Mouse (Mus musculus) liver, postnatal 0 days (tissue): ENCODE results near the gene Krtap4-7.
"Not testable (repeated sequence)": the region's sequence is repeated elsewhere in the genome, so short reads cannot be mapped to it uniquely, and the experiment has no call there.

Experiments
- CTCF ChIP-seq: sonication (generic); IDR thresholded peaks from 2 replicates; pipeline ENCODE4 v1.5.1; 2016; ENCODE audit warnings: antibody characterized with exemption, low read depth
- EP300 ChIP-seq: IDR thresholded peaks from 2 replicates; pipeline ENCODE4 v1.6.1; 2016; ENCODE audit warnings: antibody characterized with exemption, low read depth, mild to moderate bottlenecking

DNA sequence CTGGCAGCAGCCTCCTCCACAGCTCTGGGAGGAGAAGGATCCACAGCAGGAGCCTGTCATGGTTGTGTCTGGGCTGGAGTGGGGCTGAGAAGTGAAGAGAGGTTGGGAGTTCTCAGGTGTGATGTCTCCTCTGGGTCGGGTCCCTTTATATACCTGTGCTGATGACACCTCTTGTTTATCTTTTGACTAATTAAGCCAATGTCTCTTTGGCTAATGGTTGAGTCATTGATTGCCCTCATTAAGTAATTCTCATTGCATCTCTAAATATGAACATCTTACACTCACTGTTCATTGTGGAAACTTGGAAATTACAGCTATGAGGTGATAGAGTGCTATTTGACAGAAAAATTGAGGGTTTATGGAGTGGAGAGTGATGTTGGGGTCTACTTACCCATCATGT is 40.7 kb downstream of the Krtap4-7 start, which contains the start of gene Gm11938:
- TF ChIP-seq CTCF, EP300: not testable (repeated sequence)
